Mouse (Mus musculus) spleen, postnatal 36 days (tissue): Measurements from ENCODE around the gene Slc25a39.
A peak's percentile ranks its signal among the peaks of the same experiment; 100 is the strongest.
"Not testable (repeated sequence)": the region's sequence is repeated elsewhere in the genome, so short reads cannot be mapped to it uniquely, and the experiment has no call there.

Source experiments
- DNase-seq, 2 experiments: peaks; one replicate each; pipeline ENCODE4 v3.0.0; 2022; ENCODE audit warnings: low spot score in 2 of 2, mixed read lengths in 1 of 2

The Slc25a39 gene

GRCm38 (mm10) chr11:102373646-102374045 lies 34.1 kb downstream of the Slc25a39 start:
- no peak for DNase-seq

- DNase-seq: peak; percentile 37 to 55
Measured at GRCm38 (mm10) chr11:102372936-102373335, 34.8 kb downstream of the Slc25a39 start.

- no peak for DNase-seq
Measured at GRCm38 (mm10) chr11:102371926-102372685, 35.6 kb downstream of the Slc25a39 start.

GRCm38 (mm10) chr11:102370285-102370684 lies 37.5 kb downstream of the Slc25a39 start:
- DNase-seq: no peak

GRCm38 (mm10) chr11:102369263-102369662 lies 38.5 kb downstream of the Slc25a39 start:
- no peak for DNase-seq

- no peak for DNase-seq
Measured at GRCm38 (mm10) chr11:102368347-102368746, 39.4 kb downstream of the Slc25a39 start.

GRCm38 (mm10) chr11:102367504-102368280 lies 40.1 kb downstream of the Slc25a39 start:
- DNase-seq: no peak

GRCm38 (mm10) chr11:102366103-102366502 lies 41.6 kb downstream of the Slc25a39 start, which contains the start of gene Slc4a1:
TSS of gene Slc4a1 (minus strand) at chr11:102366203.
- DNase-seq: not testable (repeated sequence)

GRCm38 (mm10) chr11:102365699-102366098 lies 42.0 kb downstream of the Slc25a39 start:
- DNase-seq: no peak

- DNase-seq: peak; percentile 54 to 73
Measured at GRCm38 (mm10) chr11:102364570-102365371, 43.0 kb downstream of the Slc25a39 start.

GRCm38 (mm10) chr11:102363623-102364022 lies 44.1 kb downstream of the Slc25a39 start:
- DNase-seq: peak; percentile 71 to 83

- no peak for DNase-seq
Measured at GRCm38 (mm10) chr11:102361776-102362495, 45.8 kb downstream of the Slc25a39 start.

- DNase-seq: no peak
Measured at GRCm38 (mm10) chr11:102358365-102358764, 49.4 kb downstream of the Slc25a39 start.

- DNase-seq: no peak
Measured at GRCm38 (mm10) chr11:102356636-102357350, 51.0 kb downstream of the Slc25a39 start.

- DNase-seq: no peak
Measured at GRCm38 (mm10) chr11:102356190-102356589, 51.6 kb downstream of the Slc25a39 start.

GRCm38 (mm10) chr11:102355501-102355900 lies 52.2 kb downstream of the Slc25a39 start:
- DNase-seq: no peak

- DNase-seq: no peak
Measured at GRCm38 (mm10) chr11:102353021-102353431, 54.7 kb downstream of the Slc25a39 start.
